8 mouse cellular contexts compared by ENCODE assay signal in the genomic region with DNA sequence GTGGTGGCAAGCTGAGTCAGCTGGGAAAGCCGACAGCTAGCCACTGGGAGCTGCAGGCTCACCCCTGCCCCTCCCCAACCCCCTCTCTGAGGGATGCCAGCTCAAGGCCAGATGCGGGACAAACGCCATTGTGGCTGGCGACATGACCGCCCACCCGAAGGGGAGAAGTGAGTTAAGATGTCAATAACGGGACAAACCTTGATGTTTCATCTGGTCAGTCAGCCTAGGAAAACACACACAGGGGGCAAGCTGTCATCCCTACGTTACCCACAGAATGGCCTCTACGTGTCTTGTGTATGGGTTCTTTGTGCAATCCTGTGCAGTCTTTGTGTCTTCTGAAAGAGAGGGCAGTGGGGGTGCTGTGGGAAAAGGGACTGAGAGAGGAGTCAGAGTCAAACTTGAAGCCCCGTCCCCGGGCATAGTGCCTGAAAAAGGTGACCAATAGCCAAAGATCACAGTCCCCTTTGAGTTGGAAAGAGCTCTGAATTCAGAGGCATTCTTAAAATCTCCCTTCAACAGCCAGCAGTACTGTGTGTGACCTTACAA. TPM values are rescaled to one million over a fixed set of nuclear protein-coding genes. Genes with fewer than 3 reads are reported as not detected.
DNase-seq lines count a peak whose midpoint lies in the region; ATAC-seq lines count a peak whose summit lies in the region.

No protein-coding gene starts in this region.

- H3K4me2 ChIP-seq in embryonic facial prominence, embryonic 13.5 days, result peak overlapping the region; percentile 83
- peak overlapping the region; percentile 81 for H3K4me2 ChIP-seq in hindbrain, embryonic 16.5 days (ENCODE audit: low read length)
- peak overlapping the region; percentile 68 for H3K4me2 ChIP-seq in midbrain, embryonic 15.5 days

- H3K27ac ChIP-seq in embryonic facial prominence, embryonic 13.5 days, result peak overlapping the region; percentile 90
- peak overlapping the region; percentile 81 for H3K27ac ChIP-seq in hindbrain, embryonic 16.5 days (ENCODE audit: low read depth, low read length)
- peak overlapping the region; percentile 84 for H3K27ac ChIP-seq in midbrain, embryonic 15.5 days

- peak; percentile 56 for DNase-seq in left cerebral cortex, postnatal 4 days
- DNase-seq in left cerebral cortex, postnatal 36 days (ENCODE audit: low spot score in 2 of 2), result no peak
- DNase-seq in gastrocnemius, adult 18-20 months (ENCODE audit: low spot score), result no peak
- no peak for DNase-seq in thymus, postnatal 25 days
- no peak for DNase-seq in gastrocnemius, adult 8-10 months (ENCODE audit: low spot score in 2 of 2)

- peak overlapping the region; percentile 48 for H3K4me3 ChIP-seq in embryonic facial prominence, embryonic 13.5 days
- peak overlapping the region; percentile 43 for H3K4me3 ChIP-seq in hindbrain, embryonic 16.5 days (ENCODE audit: low read length)
- peak overlapping the region; percentile 36 for H3K4me3 ChIP-seq in midbrain, embryonic 15.5 days

- no peaks in the 10 kb centered on the region for H3K9me3 ChIP-seq in embryonic facial prominence, embryonic 13.5 days
- H3K9me3 ChIP-seq in hindbrain, embryonic 16.5 days (ENCODE audit: control insufficient read depth, low read length), result no peaks in the 10 kb centered on the region
- no peaks in the 10 kb centered on the region for H3K9me3 ChIP-seq in midbrain, embryonic 15.5 days

- 0 out of 2 replicates have a peak, but pooled peaks cover 3% of the 10 kb centered on the region for H3K36me3 ChIP-seq in embryonic facial prominence, embryonic 13.5 days
- no peaks in the 10 kb centered on the region for H3K36me3 ChIP-seq in hindbrain, embryonic 16.5 days (ENCODE audit: control insufficient read depth, insufficient read depth, low read length)
- H3K36me3 ChIP-seq in midbrain, embryonic 15.5 days (replicated peaks), result no peaks in the 10 kb centered on the region

- peaks cover 34% of the 10 kb centered on the region for H3K4me1 ChIP-seq in embryonic facial prominence, embryonic 13.5 days
- H3K4me1 ChIP-seq in hindbrain, embryonic 16.5 days (ENCODE audit: control insufficient read depth, insufficient read depth, low read depth, low read length), result peaks cover 19% of the 10 kb centered on the region
- H3K4me1 ChIP-seq in midbrain, embryonic 15.5 days, result peaks cover 21% of the 10 kb centered on the region

- H3K9ac ChIP-seq in embryonic facial prominence, embryonic 13.5 days, result peak overlapping the region; percentile 72
- H3K9ac ChIP-seq in hindbrain, embryonic 16.5 days (ENCODE audit: low read depth, low read length), result peak overlapping the region; percentile 64
- peak overlapping the region; percentile 38 for H3K9ac ChIP-seq in midbrain, embryonic 15.5 days

- WGBS in embryonic facial prominence, embryonic 13.5 days, result 4% methylated on average over 11 of the region's 11 CpGs
- 1% methylated on average over 11 of the region's 11 CpGs for WGBS in hindbrain, embryonic 16.5 days
- WGBS in midbrain, embryonic 15.5 days, result 4% methylated on average over 11 of the region's 11 CpGs

- no peaks in the 10 kb centered on the region for H3K27me3 ChIP-seq in embryonic facial prominence, embryonic 13.5 days
- no peaks in the 10 kb centered on the region for H3K27me3 ChIP-seq in hindbrain, embryonic 16.5 days (replicated peaks; ENCODE audit: control insufficient read depth, insufficient read depth, low read length)
- H3K27me3 ChIP-seq in midbrain, embryonic 15.5 days (replicated peaks), result no peaks in the 10 kb centered on the region

- peak; percentile 50; the same call in 1 of the 2 replicates for ATAC-seq in embryonic facial prominence, embryonic 13.5 days (ENCODE audit: insufficient number of reproducible peaks, insufficient read depth, low FRiP score, low TSS enrichment, low read depth)
- ATAC-seq in hindbrain, embryonic 16.5 days, result peak; percentile 81
- ATAC-seq in midbrain, embryonic 15.5 days (replicated peaks), result peak; percentile 35; the same call in 1 of the 2 replicates

- intact Hi-C loops in left cerebral cortex, postnatal 4 days (cut with DNase I), result no loop called here
- intact Hi-C loops in left cerebral cortex, postnatal 36 days (cut with DNase I), result loop anchor here (1.0 to 2.0 kb wide), 2 partner anchors 31 to 49 kb away; partner anchors contain the start of gene Chd9

RNA-seq across cellular contexts. Expression of gene Chd9, which starts 49.4 kb away (rescaled TPM):
- total RNA-seq in left cerebral cortex, postnatal 4 days (2021), result 10 to 100 TPM; 83.3 to 85.0 TPM
- 100 to 1,000 TPM; 183 to 217 TPM for total RNA-seq in left cerebral cortex, postnatal 36 days (2021)
- polyA plus RNA-seq in embryonic facial prominence, embryonic 13.5 days (2015; fragmentation: Nextera tagmentation; extraction: Ambion mirVana), result 95.1 and 108 TPM in 2 replicates
- 97.1 and 101 TPM in 2 replicates for polyA plus RNA-seq in hindbrain, embryonic 16.5 days (2015; fragmentation: Nextera tagmentation; extraction: Ambion mirVana)
- 79.5 and 81.7 TPM in 2 replicates for polyA plus RNA-seq in midbrain, embryonic 15.5 days (2015; fragmentation: Nextera tagmentation; extraction: Ambion mirVana)
- total RNA-seq in gastrocnemius, adult 18-20 months (2021), result 10 to 100 TPM; 28.7 to 53.9 TPM
- total RNA-seq in gastrocnemius, adult 8-10 months (2022), result 10 to 100 TPM; 23.6 to 35.7 (median 27.6) TPM
